ENCODE assay signal across 25 mouse cellular contexts in the genomic region with DNA sequence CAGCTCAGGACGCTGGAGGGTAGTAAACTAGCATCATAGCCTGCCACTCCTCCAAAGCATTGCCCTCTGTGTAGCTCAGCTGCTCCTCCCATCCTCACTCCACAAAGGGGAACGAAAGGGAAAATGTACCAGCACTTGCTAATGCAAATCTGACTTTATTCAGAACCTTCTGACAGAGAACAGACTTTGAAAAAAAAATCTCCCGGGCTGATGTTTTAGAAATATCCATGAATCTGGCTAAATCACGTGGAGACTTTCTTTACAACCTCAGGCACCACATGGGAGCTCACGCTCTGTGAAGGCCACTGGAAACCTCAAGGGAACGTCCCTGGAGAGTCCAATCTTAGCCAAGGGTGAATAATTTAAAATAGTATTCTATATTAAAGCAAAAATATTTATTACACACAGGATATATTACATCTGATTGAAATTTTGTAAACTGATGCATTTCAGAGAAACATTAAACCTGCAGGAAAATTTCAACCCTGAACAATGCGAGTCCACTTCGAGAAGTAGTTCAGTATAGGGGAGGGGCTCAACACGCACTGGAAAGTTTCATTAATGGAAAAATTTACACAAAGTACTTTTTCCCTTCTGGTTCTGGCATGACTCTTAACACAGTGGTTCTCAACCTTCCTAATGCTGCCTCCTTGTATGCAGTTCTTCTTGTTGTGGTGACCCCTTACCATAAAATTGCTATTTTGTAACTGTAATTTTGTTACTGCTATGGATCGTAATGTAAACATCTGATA.
DNase-seq lines count a peak whose midpoint lies in the region; ATAC-seq and TF ChIP-seq lines count a peak whose summit lies in the region.
"Had no signal": no experiment of that assay in that cellular context is flagged by ENCODE, and none has a peak within 500 bp of the region (broad histone marks: within the 10 kb centered on the region; RNA-seq: fewer than 3 reads in every experiment).

No protein-coding gene starts in this region.

- no peaks in the 10 kb centered on the region for H3K4me1 ChIP-seq in midbrain, embryonic 11.5 days (ENCODE audit: control insufficient read depth, insufficient read depth, low read length)
- H3K4me1 ChIP-seq in midbrain, embryonic 16.5 days (ENCODE audit: control insufficient read depth, insufficient read depth, low read length), result no peaks in the 10 kb centered on the region; the same call in 1 of the 2 replicates
- H3K4me1 ChIP-seq in cortical plate, adult 2 months (ENCODE audit: control insufficient read depth, insufficient read depth, low read length), result peaks cover 4% of the 10 kb centered on the region
- H3K4me1 ChIP-seq in limb, embryonic 15.5 days, result peaks cover 11% of the 10 kb centered on the region; the same call in 1 of the 2 replicates
- H3K4me1 ChIP-seq: forebrain, embryonic 12.5 days; forebrain, embryonic 15.5 days; hindbrain, embryonic 13.5 days had no signal

- ATAC-seq in midbrain, embryonic 11.5 days (ENCODE audit: low FRiP score), result 0 out of 2 replicates have a peak, but pooled peaks have one; percentile 42
- no peak for ATAC-seq in midbrain, embryonic 16.5 days
- ATAC-seq in limb, embryonic 15.5 days (ENCODE audit: insufficient number of reproducible peaks, low FRiP score, low TSS enrichment, low read depth), result no peak
- ATAC-seq: activated CD4-positive, CD25-positive, alpha-beta regulatory T cell, adult 4 months; forebrain, embryonic 15.5 days; hindbrain, embryonic 16.5 days had no signal

- DNase-seq in layer of hippocampus, adult 2 months (ENCODE audit: low spot score in 2 of 2), result no peak
- DNase-seq in layer of hippocampus, postnatal 36 days, result no peak
- DNase-seq in midbrain, embryonic 11.5 days (ENCODE audit: low spot score, missing footprints), result no peak
- no peak for DNase-seq in ovary, postnatal 14 days (ENCODE audit: low spot score)
- DNase-seq in adrenal gland, adult 8-10 months, result no peak
- DNase-seq: adrenal gland, postnatal 10 days; adrenal gland, postnatal 36 days; B cell, adult 2 months; cerebellum, adult 18-20 months; cerebellum, adult 9-10 months; cerebellum, postnatal 14 days; gastrocnemius, postnatal 25 days had no signal

- TF ChIP-seq POLR2A in cortical plate, adult 2 months (IDR thresholded peaks at IDR 0.05; ENCODE audit: extremely low read depth, insufficient read depth, low read length), result no peak

- no peak overlapping the region for H3K9ac ChIP-seq in midbrain, embryonic 11.5 days (ENCODE audit: low read length)
- H3K9ac ChIP-seq in midbrain, embryonic 16.5 days (ENCODE audit: low read depth, low read length), result no peak overlapping the region
- H3K9ac ChIP-seq in limb, embryonic 15.5 days, result no peak overlapping the region
- H3K9ac ChIP-seq: embryonic facial prominence, embryonic 12.5 days; embryonic facial prominence, embryonic 15.5 days; forebrain, embryonic 12.5 days; forebrain, embryonic 15.5 days; hindbrain, embryonic 13.5 days had no signal

- no peak overlapping the region for H3K4me3 ChIP-seq in layer of hippocampus, adult 2 months
- H3K4me3 ChIP-seq in midbrain, embryonic 11.5 days (ENCODE audit: low read depth, low read length), result no peak overlapping the region
- H3K4me3 ChIP-seq in midbrain, embryonic 16.5 days (ENCODE audit: low read depth, low read length), result no peak overlapping the region
- no peak overlapping the region for H3K4me3 ChIP-seq in cortical plate, adult 2 months (ENCODE audit: insufficient read depth, low read length)
- no peak overlapping the region for H3K4me3 ChIP-seq in limb, embryonic 15.5 days
- H3K4me3 ChIP-seq: embryonic facial prominence, embryonic 12.5 days; embryonic facial prominence, embryonic 15.5 days; erythroblast, embryonic 14.5 days; forebrain, embryonic 12.5 days; forebrain, embryonic 15.5 days; hindbrain, embryonic 10.5 days; hindbrain, embryonic 13.5 days had no signal

- no peaks in the 10 kb centered on the region for H3K36me3 ChIP-seq in midbrain, embryonic 11.5 days (ENCODE audit: control insufficient read depth, insufficient read depth, low read length)
- H3K36me3 ChIP-seq in midbrain, embryonic 16.5 days (ENCODE audit: control insufficient read depth, insufficient read depth, low read length), result no peaks in the 10 kb centered on the region
- H3K36me3 ChIP-seq in limb, embryonic 15.5 days, result no peaks in the 10 kb centered on the region
- H3K36me3 ChIP-seq: embryonic facial prominence, embryonic 12.5 days; embryonic facial prominence, embryonic 15.5 days; forebrain, embryonic 12.5 days; forebrain, embryonic 15.5 days; hindbrain, embryonic 10.5 days; hindbrain, embryonic 13.5 days had no signal

- H3K27me3 ChIP-seq in midbrain, embryonic 11.5 days (ENCODE audit: control insufficient read depth, insufficient read depth, low read length), result no peaks in the 10 kb centered on the region
- no peaks in the 10 kb centered on the region for H3K27me3 ChIP-seq in midbrain, embryonic 16.5 days (ENCODE audit: control insufficient read depth, insufficient read depth, low read depth, low read length)
- no peaks in the 10 kb centered on the region for H3K27me3 ChIP-seq in limb, embryonic 15.5 days
- H3K27me3 ChIP-seq: embryonic facial prominence, embryonic 12.5 days; embryonic facial prominence, embryonic 15.5 days; forebrain, embryonic 12.5 days; forebrain, embryonic 15.5 days; hindbrain, embryonic 13.5 days had no signal

- H3K4me2 ChIP-seq in midbrain, embryonic 11.5 days, result no peak overlapping the region
- H3K4me2 ChIP-seq in midbrain, embryonic 16.5 days (ENCODE audit: low read length), result no peak overlapping the region
- H3K4me2 ChIP-seq in limb, embryonic 15.5 days, result no peak overlapping the region
- H3K4me2 ChIP-seq: embryonic facial prominence, embryonic 12.5 days; embryonic facial prominence, embryonic 15.5 days; forebrain, embryonic 12.5 days; forebrain, embryonic 15.5 days; heart, embryonic 11.5 days; hindbrain, embryonic 13.5 days had no signal

- no peak for TF ChIP-seq CTCF in layer of hippocampus, adult 2 months (conservative IDR thresholded peaks at IDR 0.05)
- no peak for TF ChIP-seq CTCF in cortical plate, adult 2 months (IDR thresholded peaks at IDR 0.05; ENCODE audit: extremely low read depth, insufficient read depth, low read length)

- no peaks in the 10 kb centered on the region for H3K9me3 ChIP-seq in midbrain, embryonic 11.5 days (ENCODE audit: control insufficient read depth, low read length)
- no peaks in the 10 kb centered on the region for H3K9me3 ChIP-seq in midbrain, embryonic 16.5 days (replicated peaks; ENCODE audit: control insufficient read depth, low read length, poor library complexity, severe bottlenecking)
- H3K9me3 ChIP-seq in limb, embryonic 15.5 days, result no peaks in the 10 kb centered on the region
- H3K9me3 ChIP-seq: embryonic facial prominence, embryonic 12.5 days; embryonic facial prominence, embryonic 15.5 days; forebrain, embryonic 12.5 days; forebrain, embryonic 15.5 days; hindbrain, embryonic 10.5 days; hindbrain, embryonic 13.5 days had no signal

- H3K27ac ChIP-seq in layer of hippocampus, adult 2 months, result peak overlapping the region; percentile 58; the same call in 1 of the 2 replicates
- H3K27ac ChIP-seq in midbrain, embryonic 11.5 days (ENCODE audit: low read depth, low read length), result no peak overlapping the region
- no peak overlapping the region for H3K27ac ChIP-seq in midbrain, embryonic 16.5 days (ENCODE audit: low read length)
- H3K27ac ChIP-seq in cortical plate, adult 2 months (ENCODE audit: insufficient read depth, low read length), result 0 out of 2 replicates have a peak overlapping the region, but pooled peaks have one; percentile 37
- peak overlapping the region; percentile 67 for H3K27ac ChIP-seq in limb, embryonic 15.5 days
- H3K27ac ChIP-seq: embryonic facial prominence, embryonic 12.5 days; embryonic facial prominence, embryonic 15.5 days; forebrain, embryonic 12.5 days; forebrain, embryonic 15.5 days; hindbrain, embryonic 10.5 days; hindbrain, embryonic 13.5 days had no signal

- 79% methylated on average over 10 of the region's 10 CpGs for WGBS in midbrain, embryonic 11.5 days
- 69% methylated on average over 10 of the region's 10 CpGs for WGBS in midbrain, embryonic 16.5 days
- 46% methylated on average over 10 of the region's 10 CpGs for WGBS in limb, embryonic 15.5 days

Comparison
In these comparisons a context has a peak if more than half of its experiments do, and no peak if none do; other contexts are left out.
1. H3K27ac ChIP-seq: peak in layer of hippocampus, adult 2 months (single experiment), cortical plate, adult 2 months (single experiment) and limb, embryonic 15.5 days (single experiment); none in midbrain, embryonic 11.5 days (single experiment) and midbrain, embryonic 16.5 days (single experiment).